Mouse (Mus musculus) midbrain, embryonic 16.5 days (tissue): Measurements from ENCODE around the gene Aox4. TPM values are rescaled to one million over a fixed set of nuclear protein-coding genes. Genes with fewer than 3 reads are reported as not detected.

Source experiments
- ATAC-seq: fragments of 200-750 bp; cut with Nextera tagmentation; 2 replicates; pipeline ENCODE4 v1.8.0; 2017; ENCODE audit warnings: moderate TSS enrichment
- H3K27ac ChIP-seq: fragments of 300-500 bp; sonication (generic); 2 replicates; pipeline ENCODE4 v1.5.1; 2014; ENCODE audit warnings: mild to moderate bottlenecking, low read length, mixed read lengths
- H3K27me3 ChIP-seq: fragments of 300-500 bp; sonication (generic); 2 replicates; pipeline ENCODE4 v1.6.1; 2014; ENCODE audit warnings: low read depth, low read length, mixed read lengths; ENCODE audit not compliant: control insufficient read depth, insufficient read depth
- H3K36me3 ChIP-seq: fragments of 300-500 bp; sonication (generic); 2 replicates; pipeline ENCODE4 v1.6.1; 2014; ENCODE audit warnings: mild to moderate bottlenecking, low read length, moderate library complexity, mixed read lengths; ENCODE audit not compliant: control insufficient read depth, insufficient read depth
- H3K4me1 ChIP-seq: fragments of 300-500 bp; sonication (generic); 2 replicates; pipeline ENCODE4 v1.6.1; 2014; ENCODE audit warnings: mild to moderate bottlenecking, low read length, mixed read lengths; ENCODE audit not compliant: control insufficient read depth, insufficient read depth
- H3K4me2 ChIP-seq: fragments of 300-500 bp; sonication (generic); 2 replicates; pipeline ENCODE4 v1.6.1; 2014; ENCODE audit warnings: mild to moderate bottlenecking, low read length, mixed read lengths
- H3K4me3 ChIP-seq: fragments of 300-500 bp; sonication (generic); 2 replicates; pipeline ENCODE4 v1.5.1; 2014; ENCODE audit warnings: low read depth, mild to moderate bottlenecking, low read length, moderate library complexity, mixed read lengths
- H3K9ac ChIP-seq: fragments of 300-500 bp; sonication (generic); 2 replicates; pipeline ENCODE4 v1.6.1; 2014; ENCODE audit warnings: low read depth, low read length, mixed read lengths
- H3K9me3 ChIP-seq: fragments of 300-500 bp; sonication (generic); replicated peaks from 2 replicates; pipeline ENCODE4 v1.6.1; 2014; ENCODE audit warnings: mild to moderate bottlenecking, low read length, mixed read lengths; ENCODE audit not compliant: control insufficient read depth, poor library complexity, severe bottlenecking
- WGBS: fragments of 180-500 bp; shearing (Covaris S2); extraction: QIAGEN DNeasy Blood & Tissue Kit; methylation state at CpG from one replicate; pipeline ENCODE4 v1.1.7; 2014; 5-methylcytosine and 5-hydroxymethylcytosine counted together
- polyA plus RNA-seq: library from polyadenylated mRNA; unstranded; fragments of >200 nt; fragmentation: Nextera tagmentation; extraction: Ambion mirVana; gene quantifications from 2 replicates; pipeline ENCODE4 v1.2.1, GENCODE M21; 2015

Aox4 gene
- polyA plus RNA-seq, 1 experiment from 2014 or later: 0.28 TPM

DNA sequence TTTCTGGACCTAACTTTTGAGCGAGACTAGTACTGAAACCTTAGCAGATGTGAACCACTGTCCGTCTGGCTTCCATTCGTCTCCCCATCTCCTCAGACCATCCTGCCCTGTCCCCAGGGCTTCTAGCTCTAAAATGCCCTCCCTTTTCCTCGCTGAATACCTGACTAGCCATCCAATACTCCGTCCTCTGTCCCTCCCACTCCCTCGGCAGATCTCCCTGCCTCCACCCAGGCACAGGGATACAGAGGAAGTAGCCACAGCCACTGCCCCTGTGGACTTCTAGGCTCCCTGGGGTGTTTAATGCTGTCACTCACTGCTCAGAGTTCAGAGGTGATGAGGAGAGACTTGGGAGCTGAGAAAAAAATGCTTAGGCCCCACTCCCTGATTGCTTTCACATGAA lies 91.8 kb downstream of the Aox4 start:
- Histone ChIP-seq H3K9ac (no peak overlapping the region), H3K27ac (no peak overlapping the region), H3K9me3 (no peaks in the 10 kb centered on the region), H3K36me3 (no peaks in the 10 kb centered on the region), H3K27me3 (no peaks in the 10 kb centered on the region), H3K4me2 (no peak overlapping the region), H3K4me3 (no peak overlapping the region), H3K4me1 (no peaks in the 10 kb centered on the region)
- 75% methylated on average over 6 of the region's 6 CpGs for WGBS
- no peak for ATAC-seq

- H3K27me3 ChIP-seq: no peaks in the 10 kb centered on the region
- ATAC-seq: no peak
- H3K4me2 ChIP-seq: no peak overlapping the region
- no peaks in the 10 kb centered on the region for H3K36me3 ChIP-seq
- H3K9me3 ChIP-seq: no peaks in the 10 kb centered on the region
- 93% methylated on average over 6 of the region's 6 CpGs for WGBS
- no peaks in the 10 kb centered on the region for H3K4me1 ChIP-seq
- H3K27ac ChIP-seq: no peak overlapping the region
- no peak overlapping the region for H3K9ac ChIP-seq
- H3K4me3 ChIP-seq: no peak overlapping the region
These were observed 92.8 kb downstream of the Aox4 start for GRCm38 (mm10) chr1:58303009-58303408.

GRCm38 (mm10) chr1:58303726-58304125 lies 93.5 kb downstream of the Aox4 start:
- no peak overlapping the region for H3K27ac ChIP-seq
- H3K4me3 ChIP-seq: no peak overlapping the region
- H3K36me3 ChIP-seq: no peaks in the 10 kb centered on the region
- no peak overlapping the region for H3K9ac ChIP-seq
- no peak overlapping the region for H3K4me2 ChIP-seq
- ATAC-seq: no peak
- H3K27me3 ChIP-seq: no peaks in the 10 kb centered on the region
- no peaks in the 10 kb centered on the region for H3K9me3 ChIP-seq
- no peaks in the 10 kb centered on the region for H3K4me1 ChIP-seq
- 93% methylated on average over 4 of the region's 4 CpGs for WGBS

DNA sequence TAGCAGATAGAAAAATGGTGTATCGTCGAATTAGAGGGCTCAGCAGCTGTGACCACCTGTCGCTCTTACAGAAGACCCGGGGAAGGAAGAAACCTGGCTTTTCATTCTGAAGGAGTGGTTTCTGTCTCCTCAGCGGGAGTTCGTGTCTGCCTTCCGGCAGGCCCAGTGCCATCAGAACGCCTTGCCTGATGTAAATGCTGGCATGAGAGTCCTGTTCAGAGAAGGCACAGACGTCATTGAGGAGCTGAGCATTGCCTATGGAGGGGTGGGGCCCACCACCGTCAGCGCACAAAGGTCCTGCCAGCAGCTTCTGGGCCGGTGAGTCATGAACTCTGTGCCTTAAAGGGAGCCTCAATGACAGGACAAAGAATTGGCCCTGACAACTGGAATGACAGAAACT lies 94.1 kb downstream of the Aox4 start:
- 67% methylated on average over 12 of the region's 12 CpGs for WGBS
- H3K4me3 ChIP-seq: no peak overlapping the region
- H3K9ac ChIP-seq: no peak overlapping the region
- H3K36me3 ChIP-seq: no peaks in the 10 kb centered on the region
- no peaks in the 10 kb centered on the region for H3K4me1 ChIP-seq
- H3K27me3 ChIP-seq: no peaks in the 10 kb centered on the region
- H3K9me3 ChIP-seq: no peaks in the 10 kb centered on the region
- no peak overlapping the region for H3K4me2 ChIP-seq
- H3K27ac ChIP-seq: no peak overlapping the region
- ATAC-seq: no peak

DNA sequence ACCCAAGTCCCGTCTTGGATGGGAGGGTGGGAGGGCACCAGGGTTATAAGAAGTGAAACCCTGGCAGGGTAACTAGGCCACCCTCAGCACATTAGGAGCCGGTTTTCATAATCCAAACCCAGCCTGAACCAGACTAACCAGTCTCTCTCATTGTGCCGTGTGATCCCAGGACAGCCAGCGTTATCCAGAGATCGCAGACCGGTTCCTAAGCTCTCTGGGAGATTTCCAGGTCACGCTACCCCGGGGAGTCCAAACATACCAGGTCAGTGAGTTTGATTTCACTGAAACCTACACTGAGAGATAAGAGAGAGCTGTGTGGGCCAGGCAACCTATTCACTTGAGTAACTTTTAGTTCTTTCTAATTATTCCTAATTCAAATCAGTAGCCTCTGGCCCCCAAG lies 97.0 kb downstream of the Aox4 start:
- no peak for ATAC-seq
- Histone ChIP-seq H3K36me3 (no peaks in the 10 kb centered on the region), H3K4me2 (no peak overlapping the region), H3K27ac (no peak overlapping the region), H3K4me1 (no peaks in the 10 kb centered on the region), H3K27me3 (no peaks in the 10 kb centered on the region), H3K9me3 (no peaks in the 10 kb centered on the region), H3K9ac (no peak overlapping the region), H3K4me3 (no peak overlapping the region)
- WGBS: 86% methylated on average over 8 of the region's 8 CpGs

DNA sequence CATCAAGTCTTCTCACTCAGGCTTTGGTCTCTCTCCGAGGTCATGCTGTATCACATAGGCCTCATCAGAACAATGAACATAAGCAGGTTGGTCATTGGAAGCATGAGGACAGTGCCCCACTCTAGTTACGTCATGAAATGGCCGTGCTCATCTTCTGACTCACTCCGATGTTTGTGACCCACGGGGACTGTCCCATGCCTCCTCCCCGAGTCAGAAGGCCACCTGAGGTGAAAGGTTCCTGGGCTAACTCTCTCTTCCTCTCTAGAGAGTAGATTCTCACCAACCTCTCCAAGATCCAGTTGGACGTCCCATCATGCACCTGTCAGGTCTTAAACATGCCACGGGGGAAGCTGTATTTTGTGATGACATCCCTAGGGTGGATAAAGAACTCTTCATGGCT lies 98.4 kb downstream of the Aox4 start:
- no peak overlapping the region for H3K4me3 ChIP-seq
- no peaks in the 10 kb centered on the region for H3K9me3 ChIP-seq
- H3K4me1 ChIP-seq: no peaks in the 10 kb centered on the region
- no peak overlapping the region for H3K27ac ChIP-seq
- H3K4me2 ChIP-seq: no peak overlapping the region
- ATAC-seq: no peak
- no peak overlapping the region for H3K9ac ChIP-seq
- H3K36me3 ChIP-seq: no peaks in the 10 kb centered on the region
- WGBS: 88% methylated on average over 8 of the region's 8 CpGs
- no peaks in the 10 kb centered on the region for H3K27me3 ChIP-seq

- H3K9ac ChIP-seq: no peak overlapping the region
- H3K9me3 ChIP-seq: no peaks in the 10 kb centered on the region
- H3K4me3 ChIP-seq: no peak overlapping the region
- H3K27me3 ChIP-seq: no peaks in the 10 kb centered on the region
- H3K4me2 ChIP-seq: no peak overlapping the region
- no peak for ATAC-seq
- 79% methylated on average over 4 of the region's 4 CpGs for WGBS
- H3K27ac ChIP-seq: no peak overlapping the region
- H3K36me3 ChIP-seq: no peaks in the 10 kb centered on the region
- H3K4me1 ChIP-seq: no peaks in the 10 kb centered on the region
These were observed 99.7 kb downstream of the Aox4 start for GRCm38 (mm10) chr1:58309853-58310252.

GRCm38 (mm10) chr1:58311221-58311864 lies 101.1 kb downstream of the Aox4 start:
- Histone ChIP-seq H3K4me1 (no peaks in the 10 kb centered on the region), H3K4me2 (no peak overlapping the region), H3K9ac (no peak overlapping the region), H3K27me3 (no peaks in the 10 kb centered on the region), H3K27ac (no peak overlapping the region), H3K36me3 (no peaks in the 10 kb centered on the region), H3K4me3 (no peak overlapping the region), H3K9me3 (no peaks in the 10 kb centered on the region)
- whole genome bisulfite sequencing: 83% methylated on average over 7 of the region's 7 CpGs
- no peak for ATAC-seq

- WGBS: 90% methylated on average over 8 of the region's 8 CpGs
- Histone ChIP-seq H3K4me2 (no peak overlapping the region), H3K4me1 (no peaks in the 10 kb centered on the region), H3K36me3 (no peaks in the 10 kb centered on the region), H3K27me3 (no peaks in the 10 kb centered on the region), H3K9me3 (no peaks in the 10 kb centered on the region), H3K27ac (no peak overlapping the region), H3K9ac (no peak overlapping the region), H3K4me3 (no peak overlapping the region)
- ATAC-seq: no peak
These were observed 103.0 kb downstream of the Aox4 start for GRCm38 (mm10) chr1:58313173-58313572.
